Mouse (Mus musculus) MEL (cell line): ENCODE measurements at regions not wholly inside any gene's neighbourhood (a gene's known extent, or its start where the extent isn't known, plus 50 kb on each side); places are given as distances from the start of the nearest gene placed in this dataset.

ENCODE experiments used
- DNase-seq: peaks from one replicate; pipeline ENCODE4 v3.0.0; 2011; ENCODE audit warnings: low read depth, low spot score
- H3K27ac ChIP-seq: 2 replicates; pipeline ENCODE4 v1.5.1; 2012; ENCODE audit warnings: low read depth, mild to moderate bottlenecking, control low read depth, low read length, moderate library complexity; ENCODE audit not compliant: control insufficient read depth
- H3K27me3 ChIP-seq, 2 experiments: fragments of 150-350 bp in 1 of 2; sonication (generic) in 1 of 2; 2 replicates each; pipeline ENCODE4 v1.6.1; 2012; ENCODE audit warnings: low read length in 2 of 2, mild to moderate bottlenecking in 2 of 2, improper control_type of control experiment in 1 of 2, moderate library complexity in 1 of 2; ENCODE audit not compliant: insufficient read depth in 2 of 2, control insufficient read depth in 1 of 2
- H3K36me3 ChIP-seq, 2 experiments: 2 replicates each; pipeline ENCODE4 v1.6.1; 2012 to 2014; ENCODE audit warnings: low read length in 2 of 2, improper control_type of control experiment in 1 of 2, inconsistent platforms in 1 of 2, mild to moderate bottlenecking in 1 of 2; ENCODE audit not compliant: insufficient read depth in 2 of 2, control insufficient read depth in 1 of 2
- H3K4me1 ChIP-seq, 2 experiments: fragments of 150-350 bp in 1 of 2; sonication (generic) in 1 of 2; 2 replicates each; pipeline ENCODE4 v1.6.1; 2012; ENCODE audit warnings: low read length in 2 of 2, improper control_type of control experiment in 1 of 2, mild to moderate bottlenecking in 1 of 2; ENCODE audit not compliant: insufficient read depth in 2 of 2, control insufficient read depth in 1 of 2
- H3K4me3 ChIP-seq, 2 experiments: fragments of 150-350 bp in 1 of 2; sonication (generic) in 1 of 2; 2 replicates each; pipeline ENCODE4 v1.5.1; 2012; ENCODE audit warnings: low read depth in 2 of 2, low read length in 2 of 2, mild to moderate bottlenecking in 2 of 2, moderate library complexity in 2 of 2, control low read depth in 1 of 2, improper control_type of control experiment in 1 of 2; ENCODE audit not compliant: control insufficient read depth in 1 of 2, insufficient read depth in 1 of 2
- H3K79me2 ChIP-seq: 2 replicates; pipeline ENCODE4 v1.6.1; 2012; ENCODE audit warnings: mild to moderate bottlenecking, low read length, moderate library complexity; ENCODE audit not compliant: control insufficient read depth, poor library complexity, insufficient read depth
- H3K9ac ChIP-seq: 2 replicates; pipeline ENCODE4 v1.6.1; 2012; ENCODE audit warnings: low read depth, mild to moderate bottlenecking, control low read depth, low read length, moderate library complexity; ENCODE audit not compliant: control insufficient read depth, poor library complexity, severe bottlenecking
- H3K9me3 ChIP-seq: fragments of 150-350 bp; sonication (generic); replicated peaks from 2 replicates; pipeline ENCODE4 v1.6.1; 2012; ENCODE audit warnings: mild to moderate bottlenecking, low read length, improper control_type of control experiment, moderate library complexity; ENCODE audit not compliant: insufficient read depth
- BHLHE40 ChIP-seq: IDR thresholded peaks from 2 replicates; pipeline ENCODE4 v1.6.1; 2012; ENCODE audit warnings: low read depth, mild to moderate bottlenecking, inconsistent platforms, low read length, improper control_type of control experiment, borderline replicate concordance
- CHD1 ChIP-seq: IDR thresholded peaks from 2 replicates; pipeline ENCODE4 v1.6.1; 2012; ENCODE audit warnings: low read depth, mild to moderate bottlenecking, inconsistent platforms, low read length, improper control_type of control experiment
- CHD2 ChIP-seq: IDR thresholded peaks from 2 replicates; pipeline ENCODE4 v1.6.1; 2011; ENCODE audit warnings: low read length, improper control_type of control experiment
- CTCF ChIP-seq, 3 experiments: IDR thresholded peaks in 2 of 3; conservative IDR thresholded peaks in 1 of 3; 2 replicates each; pipeline ENCODE4 v1.5.1; 2011 to 2012; ENCODE audit warnings: low read length in 3 of 3, low read depth in 2 of 3, mild to moderate bottlenecking in 2 of 3, improper control_type of control experiment in 1 of 3, inconsistent platforms in 1 of 3, mixed read lengths in 1 of 3, moderate library complexity in 1 of 3; ENCODE audit not compliant: control insufficient read depth in 1 of 3, insufficient read depth in 1 of 3, poor library complexity in 1 of 3, severe bottlenecking in 1 of 3
- EP300 ChIP-seq, 2 experiments: IDR thresholded peaks; 2 replicates each; pipeline ENCODE4 v1.6.1; 2011; ENCODE audit warnings: improper control_type of control experiment in 2 of 2, low read length in 2 of 2, low read depth in 1 of 2, mild to moderate bottlenecking in 1 of 2
- GABPA ChIP-seq: IDR thresholded peaks from 2 replicates; pipeline ENCODE4 v1.6.1; 2012; ENCODE audit warnings: low read depth, mild to moderate bottlenecking, inconsistent platforms, low read length, improper control_type of control experiment, moderate library complexity
- GATA1 ChIP-seq: IDR thresholded peaks from 2 replicates; pipeline ENCODE4 v1.6.1; 2011; ENCODE audit warnings: low read depth, low read length, improper control_type of control experiment
- HCFC1 ChIP-seq: IDR thresholded peaks from 2 replicates; pipeline ENCODE4 v1.6.1; 2012; ENCODE audit warnings: low read depth, mild to moderate bottlenecking, inconsistent platforms, low read length, improper control_type of control experiment, moderate library complexity
- JUND ChIP-seq: IDR thresholded peaks from 2 replicates; pipeline ENCODE4 v1.6.1; 2011; ENCODE audit warnings: low read depth, mild to moderate bottlenecking, improper control_type of control experiment, low read length
- KAT2A ChIP-seq: conservative IDR thresholded peaks from 2 replicates; pipeline ENCODE4 v1.6.1; 2012; ENCODE audit warnings: low read depth, low read length, improper control_type of control experiment, inconsistent platforms
- MAZ ChIP-seq: IDR thresholded peaks from 2 replicates; pipeline ENCODE4 v1.6.1; 2012; ENCODE audit warnings: low read depth, mild to moderate bottlenecking, inconsistent platforms, low read length, improper control_type of control experiment
- MEF2A ChIP-seq: IDR thresholded peaks from 2 replicates; pipeline ENCODE4 v1.6.1; 2014; ENCODE audit warnings: low read depth, mild to moderate bottlenecking, inconsistent platforms, low read length, improper control_type of control experiment; ENCODE audit not compliant: poor library complexity, insufficient replicate concordance, severe bottlenecking; ENCODE audit errors: extremely low read depth
- MXI1 ChIP-seq: IDR thresholded peaks from 2 replicates; pipeline ENCODE4 v1.6.1; 2011; ENCODE audit warnings: mild to moderate bottlenecking, low read depth, low read length, improper control_type of control experiment
- MYC ChIP-seq: IDR thresholded peaks from 2 replicates; pipeline ENCODE4 v1.6.1; 2011; ENCODE audit warnings: low read depth, mild to moderate bottlenecking, low read length, improper control_type of control experiment, moderate library complexity
- NRF1 ChIP-seq: IDR thresholded peaks from 2 replicates; pipeline ENCODE4 v1.6.1; 2014; ENCODE audit warnings: low read depth, mild to moderate bottlenecking, inconsistent platforms, low read length, improper control_type of control experiment, moderate library complexity; ENCODE audit not compliant: poor library complexity, insufficient read depth, severe bottlenecking
- POLR2A ChIP-seq, 2 experiments: IDR thresholded peaks; 2 replicates each; pipeline ENCODE4 v1.6.1; 2011 to 2012; ENCODE audit warnings: low read length in 2 of 2, mild to moderate bottlenecking in 2 of 2, control low read depth in 1 of 2, improper control_type of control experiment in 1 of 2, low read depth in 1 of 2, moderate library complexity in 1 of 2; ENCODE audit not compliant: control insufficient read depth in 1 of 2, insufficient read depth in 1 of 2, poor library complexity in 1 of 2
- POLR2AphosphoS5 ChIP-seq: IDR thresholded peaks from 2 replicates; pipeline ENCODE4 v1.6.1; 2012; ENCODE audit warnings: low read depth, borderline replicate concordance, mild to moderate bottlenecking, inconsistent platforms, low read length, moderate library complexity, mixed read lengths
- RCOR1 ChIP-seq: IDR thresholded peaks from 2 replicates; pipeline ENCODE4 v1.6.1; 2012; ENCODE audit warnings: low read depth, mild to moderate bottlenecking, inconsistent platforms, low read length, improper control_type of control experiment
- SIN3A ChIP-seq: IDR thresholded peaks from 2 replicates; pipeline ENCODE4 v1.6.1; 2012; ENCODE audit warnings: low read length, improper control_type of control experiment, inconsistent platforms
- SMC3 ChIP-seq: IDR thresholded peaks from 2 replicates; pipeline ENCODE4 v1.6.1; 2011; ENCODE audit warnings: low read depth, low read length, improper control_type of control experiment
- TBP ChIP-seq: IDR thresholded peaks from 2 replicates; pipeline ENCODE4 v1.8.0; 2011; ENCODE audit warnings: low read depth, low read length, improper control_type of control experiment
- TCF12 ChIP-seq: IDR thresholded peaks from 2 replicates; pipeline ENCODE4 v1.6.1; 2014; ENCODE audit warnings: low read depth, mild to moderate bottlenecking, inconsistent platforms, low read length, improper control_type of control experiment, moderate library complexity
- UBTF ChIP-seq: IDR thresholded peaks from 2 replicates; pipeline ENCODE4 v1.6.1; 2012; ENCODE audit warnings: low read depth, mild to moderate bottlenecking, inconsistent platforms, low read length, improper control_type of control experiment, moderate library complexity, borderline replicate concordance; ENCODE audit not compliant: insufficient read depth
- ZKSCAN1 ChIP-seq: IDR thresholded peaks from 2 replicates; pipeline ENCODE4 v1.6.1; 2012; ENCODE audit warnings: low read depth, mild to moderate bottlenecking, inconsistent platforms, low read length, improper control_type of control experiment, moderate library complexity
- ZMIZ1 ChIP-seq: IDR thresholded peaks from 2 replicates; pipeline ENCODE4 v1.6.1; 2012; ENCODE audit warnings: low read depth, mild to moderate bottlenecking, inconsistent platforms, low read length, improper control_type of control experiment, moderate library complexity
- ZNF384 ChIP-seq: IDR thresholded peaks from 2 replicates; pipeline ENCODE4 v1.6.1; 2012; ENCODE audit warnings: low read depth, mild to moderate bottlenecking, inconsistent platforms, low read length, improper control_type of control experiment

DNA sequence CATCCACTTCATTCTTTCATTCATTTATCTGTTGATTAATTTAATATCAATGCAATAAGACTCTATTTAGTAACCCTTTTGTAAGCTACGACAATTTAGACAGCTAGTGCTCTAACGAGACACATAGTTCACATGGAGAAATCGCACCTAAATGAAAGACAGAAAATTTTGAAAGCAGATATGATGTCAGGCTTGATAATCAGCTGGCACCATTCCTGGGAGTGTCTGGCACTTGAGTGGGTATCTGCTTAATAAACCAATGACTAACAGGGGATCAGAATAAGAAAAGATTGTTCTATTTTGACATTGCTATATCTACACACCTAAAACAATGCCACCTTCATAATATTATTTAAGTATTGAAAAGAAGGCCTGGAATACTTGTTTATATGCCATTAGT is 467.4 kb upstream of the Etaa1 start:
- no peak overlapping the region for H3K4me3 ChIP-seq
- peaks cover 0 to 2% of the 10 kb centered on the region in 2 experiments; a peak in 2 of 4 replicates for H3K27me3 ChIP-seq
- H3K9ac ChIP-seq: no peak overlapping the region
- no peaks in the 10 kb centered on the region for H3K36me3 ChIP-seq
- no peaks in the 10 kb centered on the region for H3K79me2 ChIP-seq
- DNase-seq: no peak
- H3K9me3 ChIP-seq: no peaks in the 10 kb centered on the region
- TF ChIP-seq NRF1 (no peak), POLR2A (IDR thresholded peaks at IDR 0.05; ENCODE audit: control insufficient read depth in 1 of 2, insufficient read depth in 1 of 2, low read depth in 1 of 2, low read length in 2 of 2, poor library complexity in 1 of 2) (no peak), MAZ (no peak), CTCF (IDR thresholded peaks at IDR 0.05 in 2 of 3, conservative IDR thresholded peaks at IDR 0.05 in 1 of 3; ENCODE audit: control insufficient read depth in 1 of 3, insufficient read depth in 1 of 3, low read depth in 2 of 3, low read length in 3 of 3, poor library complexity in 1 of 3, severe bottlenecking in 1 of 3) (no peak), GABPA (no peak), POLR2AphosphoS5 (no peak), CHD1 (no peak), KAT2A (no peak), HCFC1 (no peak), RCOR1 (no peak), SMC3 (no peak), JUND (no peak), ZNF384 (no peak)
- TF ChIP-seq, all 39 proteins: peak for 0
- no peaks in the 10 kb centered on the region for H3K4me1 ChIP-seq
- no peak overlapping the region for H3K27ac ChIP-seq

DNA sequence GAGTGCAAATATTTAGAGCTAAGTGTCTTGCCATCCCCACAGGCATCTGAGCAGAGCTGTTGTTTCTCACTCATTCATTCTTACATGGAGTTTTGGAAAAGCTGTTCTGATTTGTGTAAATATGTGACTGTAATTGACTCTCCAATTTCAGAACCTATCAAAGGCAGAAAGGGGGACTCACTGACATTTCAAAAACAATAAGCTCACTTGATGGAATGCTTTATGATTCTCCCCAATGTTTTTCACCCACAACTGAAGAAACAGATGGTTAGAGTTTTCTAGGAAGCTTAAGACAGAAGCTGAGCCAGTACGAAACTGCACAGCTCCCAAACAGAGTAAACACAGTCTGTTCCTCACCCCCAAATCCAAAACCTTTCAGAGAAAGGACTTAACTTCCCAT is 460.1 kb upstream of the Etaa1 start:
- peaks cover 0 to 3% of the 10 kb centered on the region in 2 experiments; a peak in 2 of 4 replicates for H3K27me3 ChIP-seq
- no peaks in the 10 kb centered on the region for H3K4me1 ChIP-seq
- no peak for TF ChIP-seq TCF12
- no peak for TF ChIP-seq NRF1
- no peak for TF ChIP-seq BHLHE40
- no peak for TF ChIP-seq SIN3A
- no peak for TF ChIP-seq POLR2AphosphoS5
- TF ChIP-seq RCOR1: no peak
- TF ChIP-seq GATA1: no peak
- no peak for TF ChIP-seq ZKSCAN1
- no peak for TF ChIP-seq CHD2
- TF ChIP-seq MYC: no peak
- TF ChIP-seq EP300 (IDR thresholded peaks at IDR 0.05; ENCODE audit: low read depth in 1 of 2, low read length in 2 of 2): no peak
- no peak for TF ChIP-seq MEF2A
- TF ChIP-seq POLR2A (IDR thresholded peaks at IDR 0.05; ENCODE audit: control insufficient read depth in 1 of 2, insufficient read depth in 1 of 2, low read depth in 1 of 2, low read length in 2 of 2, poor library complexity in 1 of 2): no peak
- no peak for TF ChIP-seq CTCF (IDR thresholded peaks at IDR 0.05 in 2 of 3, conservative IDR thresholded peaks at IDR 0.05 in 1 of 3; ENCODE audit: control insufficient read depth in 1 of 3, insufficient read depth in 1 of 3, low read depth in 2 of 3, low read length in 3 of 3, poor library complexity in 1 of 3, severe bottlenecking in 1 of 3)
- no peak for TF ChIP-seq ZMIZ1
- TF ChIP-seq UBTF: no peak
- no peak for TF ChIP-seq TBP
- no peak for TF ChIP-seq GABPA
- TF ChIP-seq MXI1: no peak
- no peak overlapping the region for H3K27ac ChIP-seq
- H3K79me2 ChIP-seq: no peaks in the 10 kb centered on the region
- no peaks in the 10 kb centered on the region for H3K36me3 ChIP-seq
- no peak overlapping the region for H3K9ac ChIP-seq
- no peak for DNase-seq
- no peak overlapping the region for H3K4me3 ChIP-seq
- no peaks in the 10 kb centered on the region for H3K9me3 ChIP-seq
